Comparison of ENCODE assay signal across 22 mouse cellular contexts in genomic region chr16:22398784-22399453, GRCm38 (mm10). TPM values are rescaled to one million over a fixed set of nuclear protein-coding genes. Genes with fewer than 3 reads are reported as not detected.
DNase-seq lines count a peak whose midpoint lies in the region; ATAC-seq and TF ChIP-seq lines count a peak whose summit lies in the region.
"Had no signal": no experiment of that assay in that cellular context is flagged by ENCODE, and none has a peak within 500 bp of the region (broad histone marks: within the 10 kb centered on the region; RNA-seq: fewer than 3 reads in every experiment).

No protein-coding gene starts in this region.

- peaks cover 6% of the 10 kb centered on the region; the same call in 1 of the 2 replicates for H3K36me3 ChIP-seq in liver, adult 2 months (ENCODE audit: control insufficient read depth, insufficient read depth, low read length)
- 0 out of 2 replicates have a peak, but pooled peaks cover 2% of the 10 kb centered on the region for H3K36me3 ChIP-seq in liver, embryonic 11.5 days (ENCODE audit: control insufficient read depth, insufficient read depth, low read length)
- peaks cover 71% of the 10 kb centered on the region for H3K36me3 ChIP-seq in ES-Bruce4 (ENCODE audit: control insufficient read depth, insufficient read depth, low read length, poor library complexity, severe bottlenecking)
- no peaks in the 10 kb centered on the region for H3K36me3 ChIP-seq in forebrain, embryonic 13.5 days (ENCODE audit: poor library complexity, severe bottlenecking)
- H3K36me3 ChIP-seq: forebrain, embryonic 15.5 days; midbrain, embryonic 12.5 days had no signal

- DNase-seq in liver, adult 2 months (ENCODE audit: extremely low read depth, low read depth, low spot score): peak; percentile 34
- DNase-seq in liver, embryonic 11.5 days (ENCODE audit: low spot score): no peak
- peak; percentile 18 for DNase-seq in c-Kit-positive CD71-negative TER-119-negative erythroid progenitor cells, embryonic 14.5 days (ENCODE audit: low read depth)
- DNase-seq in layer of hippocampus, postnatal 25 days (ENCODE audit: extremely low spot score in 1 of 2, low spot score in 1 of 2): no peak
- DNase-seq in urinary bladder, postnatal 25 days (ENCODE audit: low spot score): no peak
- DNase-seq: adrenal gland, postnatal 25 days; cerebellum, postnatal 36 days; heart, postnatal 4 days; kidney, adult 18-20 months; kidney, postnatal 14 days; lung, postnatal 36 days; retina, postnatal 1 day; thymus, postnatal 36 days had no signal

- TF ChIP-seq EP300 in ES-Bruce4 (IDR thresholded peaks at IDR 0.05; ENCODE audit: insufficient read depth, low read depth, low read length): no peak

- no peak for ATAC-seq in liver, embryonic 11.5 days (replicated peaks; ENCODE audit: low FRiP score)
- peak; percentile 85 for ATAC-seq in monocyte, adult 5-6 weeks (replicated peaks; ENCODE audit: insufficient number of reproducible peaks, low FRiP score, low TSS enrichment, poor library complexity, severe bottlenecking)
- no peak for ATAC-seq in forebrain, embryonic 13.5 days
- ATAC-seq: forebrain, embryonic 15.5 days had no signal

- H3K9ac ChIP-seq in liver, adult 2 months (ENCODE audit: low read depth, low read length): no peak overlapping the region
- H3K9ac ChIP-seq in liver, embryonic 11.5 days (ENCODE audit: low read depth, low read length): no peak overlapping the region
- H3K9ac ChIP-seq in ES-Bruce4 (ENCODE audit: low read depth, poor library complexity, severe bottlenecking): no peak overlapping the region; the same call in 1 of the 2 replicates
- no peak overlapping the region for H3K9ac ChIP-seq in forebrain, embryonic 13.5 days
- H3K9ac ChIP-seq: forebrain, embryonic 15.5 days; heart, embryonic 13.5 days; limb, embryonic 12.5 days; midbrain, embryonic 12.5 days had no signal

- H3K27me3 ChIP-seq in liver, adult 2 months (ENCODE audit: control insufficient read depth, insufficient read depth, low read length): no peaks in the 10 kb centered on the region
- no peaks in the 10 kb centered on the region for H3K27me3 ChIP-seq in liver, embryonic 11.5 days (replicated peaks; ENCODE audit: control insufficient read depth, insufficient read depth, low read length)
- H3K27me3 ChIP-seq in ES-Bruce4 (ENCODE audit: control insufficient read depth, insufficient read depth, low read length, poor library complexity, severe bottlenecking): no peaks in the 10 kb centered on the region
- no peaks in the 10 kb centered on the region for H3K27me3 ChIP-seq in forebrain, embryonic 13.5 days
- H3K27me3 ChIP-seq: forebrain, embryonic 15.5 days; heart, embryonic 13.5 days; limb, embryonic 12.5 days; midbrain, embryonic 12.5 days had no signal

- H3K4me1 ChIP-seq in liver, adult 2 months (ENCODE audit: control insufficient read depth, insufficient read depth, low read length): no peaks in the 10 kb centered on the region
- H3K4me1 ChIP-seq in liver, embryonic 11.5 days (replicated peaks; ENCODE audit: control insufficient read depth, insufficient read depth, low read length): no peaks in the 10 kb centered on the region
- H3K4me1 ChIP-seq in ES-Bruce4 (ENCODE audit: control insufficient read depth, insufficient read depth, low read length): peaks cover 2% of the 10 kb centered on the region
- H3K4me1 ChIP-seq in forebrain, embryonic 13.5 days: no peaks in the 10 kb centered on the region
- H3K4me1 ChIP-seq: embryonic facial prominence, embryonic 10.5 days; forebrain, embryonic 15.5 days; heart, embryonic 13.5 days; limb, embryonic 12.5 days; midbrain, embryonic 12.5 days had no signal

- H3K79me2 ChIP-seq in liver, adult 2 months (ENCODE audit: control insufficient read depth, insufficient read depth, low read length): no peaks in the 10 kb centered on the region

- H3K27ac ChIP-seq in liver, adult 2 months (replicated peaks; ENCODE audit: insufficient read depth, low read depth, low read length): no peak overlapping the region
- no peak overlapping the region for H3K27ac ChIP-seq in liver, embryonic 11.5 days (ENCODE audit: low read depth, low read length)
- peak overlapping the region; percentile 89 for H3K27ac ChIP-seq in ES-Bruce4 (ENCODE audit: insufficient read depth, low read length)
- H3K27ac ChIP-seq in forebrain, embryonic 13.5 days: no peak overlapping the region; the same call in 1 of the 2 replicates
- H3K27ac ChIP-seq: embryonic facial prominence, embryonic 10.5 days; forebrain, embryonic 15.5 days; heart, embryonic 13.5 days; limb, embryonic 12.5 days; midbrain, embryonic 12.5 days; stomach, postnatal 0 days had no signal

- no peak overlapping the region for H3K4me3 ChIP-seq in liver, adult 2 months (ENCODE audit: insufficient read depth, low read depth, low read length)
- no peak overlapping the region for H3K4me3 ChIP-seq in liver, embryonic 11.5 days (ENCODE audit: low read depth, low read length)
- H3K4me3 ChIP-seq in ES-Bruce4 (ENCODE audit: low read depth, low read length): no peak overlapping the region
- no peak overlapping the region for H3K4me3 ChIP-seq in forebrain, embryonic 13.5 days
- H3K4me3 ChIP-seq: embryonic facial prominence, embryonic 10.5 days; forebrain, embryonic 15.5 days; heart, embryonic 13.5 days; limb, embryonic 12.5 days; midbrain, embryonic 12.5 days had no signal

- TF ChIP-seq CTCF in liver, adult 2 months (IDR thresholded peaks at IDR 0.05; ENCODE audit: low read depth, low read length): no peak
- TF ChIP-seq CTCF in ES-Bruce4 (IDR thresholded peaks at IDR 0.05; ENCODE audit: low read depth, low read length): no peak

- no peaks in the 10 kb centered on the region for H3K9me3 ChIP-seq in liver, embryonic 11.5 days (ENCODE audit: control insufficient read depth, low read length)
- H3K9me3 ChIP-seq in ES-Bruce4 (replicated peaks; ENCODE audit: control insufficient read depth, insufficient read depth, low read length, poor library complexity, severe bottlenecking): peaks cover 28% of the 10 kb centered on the region
- H3K9me3 ChIP-seq in forebrain, embryonic 13.5 days (replicated peaks): no peaks in the 10 kb centered on the region
- H3K9me3 ChIP-seq: embryonic facial prominence, embryonic 10.5 days; forebrain, embryonic 15.5 days; heart, embryonic 13.5 days; limb, embryonic 12.5 days; midbrain, embryonic 12.5 days had no signal

- no peak overlapping the region for H3K4me2 ChIP-seq in liver, embryonic 11.5 days
- H3K4me2 ChIP-seq in forebrain, embryonic 13.5 days: no peak overlapping the region
- H3K4me2 ChIP-seq: forebrain, embryonic 15.5 days; heart, embryonic 13.5 days; limb, embryonic 12.5 days; midbrain, embryonic 12.5 days had no signal

- TF ChIP-seq POLR2A in liver, adult 2 months (IDR thresholded peaks at IDR 0.05; ENCODE audit: extremely low read depth, insufficient read depth, low read length): no peak
- TF ChIP-seq POLR2A in ES-Bruce4 (IDR thresholded peaks at IDR 0.05; ENCODE audit: insufficient read depth, low read length): no peak

- 88% methylated on average over 10 of the region's 10 CpGs for WGBS in liver, adult 2 months
- WGBS in liver, embryonic 11.5 days: 66% methylated on average over 10 of the region's 10 CpGs
- WGBS in forebrain, embryonic 13.5 days: 89% methylated on average over 10 of the region's 10 CpGs

RNA-seq across cellular contexts. Expression of gene Etv5, which starts 40.6 kb away (rescaled TPM):
- total RNA-seq in liver, adult 2 months (2014; rRNA removed): 2.4 and 2.6 TPM in 2 replicates
- 3.0 TPM in 2 replicates for polyA plus RNA-seq in liver, adult 2 months (2012; rRNA removed)
- polyA plus RNA-seq in liver, embryonic 11.5 days (2014; fragmentation: Nextera tagmentation; extraction: Ambion mirVana): 16.1 TPM in 2 replicates
- 130 and 133 TPM in 2 replicates for polyA plus RNA-seq in ES-Bruce4 (2011; ENCODE audit: insufficient read depth, insufficient read length, low read depth, missing spikeins)
- 2.2 to 3.2 TPM (median 2.8 TPM) in 3 replicates for total RNA-seq in monocyte, adult 5-6 weeks (2017)
- 10 to 100 TPM; 51.4 to 56.1 TPM for total RNA-seq in layer of hippocampus, postnatal 25 days (2021)
- 14.5 and 15.0 TPM in 2 replicates for polyA plus RNA-seq in forebrain, embryonic 13.5 days (2015; fragmentation: Nextera tagmentation; extraction: Ambion mirVana)

Comparison
In these comparisons a context has a peak if more than half of its experiments do, and no peak if none do; other contexts are left out.
1. DNase-seq: peak in liver, adult 2 months (single experiment) and c-Kit-positive CD71-negative TER-119-negative erythroid progenitor cells, embryonic 14.5 days (single experiment); none in liver, embryonic 11.5 days (single experiment), layer of hippocampus, postnatal 25 days (0 of 2) and urinary bladder, postnatal 25 days (single experiment).